Mouse (Mus musculus) frontal cortex, postnatal 36 days (tissue): ENCODE results near the gene Gm20388.

Experiments used
- DNase-seq, 2 experiments: peaks; one replicate each; pipeline ENCODE4 v3.0.0; 2022; ENCODE audit warnings: low spot score in 2 of 2

The Gm20388 gene

DNA sequence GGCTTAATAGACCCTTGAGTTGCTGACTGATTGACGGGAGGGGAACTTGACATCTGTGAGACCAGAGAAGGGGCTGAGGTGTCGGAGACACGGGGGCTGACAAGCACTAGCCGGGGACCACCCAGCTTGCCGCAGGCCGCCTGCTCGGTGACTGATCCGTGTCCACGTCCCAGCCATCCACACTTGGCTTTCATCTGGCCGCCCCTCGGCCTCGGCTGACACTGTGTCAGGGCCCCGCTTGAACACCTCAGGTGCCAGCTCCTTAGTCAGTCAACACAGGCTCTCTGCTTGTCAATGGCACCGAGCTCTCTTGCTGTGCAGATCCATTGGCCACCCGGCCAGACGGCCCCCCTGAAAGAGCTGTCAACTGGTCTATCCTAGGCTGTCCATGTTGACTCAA is 1083.1 kb downstream of the Gm20388 start:
- no peak for DNase-seq

GRCm38 (mm10) chr8:120995424-120995823 is 1084.8 kb downstream of the Gm20388 start:
- no peak for DNase-seq

DNA sequence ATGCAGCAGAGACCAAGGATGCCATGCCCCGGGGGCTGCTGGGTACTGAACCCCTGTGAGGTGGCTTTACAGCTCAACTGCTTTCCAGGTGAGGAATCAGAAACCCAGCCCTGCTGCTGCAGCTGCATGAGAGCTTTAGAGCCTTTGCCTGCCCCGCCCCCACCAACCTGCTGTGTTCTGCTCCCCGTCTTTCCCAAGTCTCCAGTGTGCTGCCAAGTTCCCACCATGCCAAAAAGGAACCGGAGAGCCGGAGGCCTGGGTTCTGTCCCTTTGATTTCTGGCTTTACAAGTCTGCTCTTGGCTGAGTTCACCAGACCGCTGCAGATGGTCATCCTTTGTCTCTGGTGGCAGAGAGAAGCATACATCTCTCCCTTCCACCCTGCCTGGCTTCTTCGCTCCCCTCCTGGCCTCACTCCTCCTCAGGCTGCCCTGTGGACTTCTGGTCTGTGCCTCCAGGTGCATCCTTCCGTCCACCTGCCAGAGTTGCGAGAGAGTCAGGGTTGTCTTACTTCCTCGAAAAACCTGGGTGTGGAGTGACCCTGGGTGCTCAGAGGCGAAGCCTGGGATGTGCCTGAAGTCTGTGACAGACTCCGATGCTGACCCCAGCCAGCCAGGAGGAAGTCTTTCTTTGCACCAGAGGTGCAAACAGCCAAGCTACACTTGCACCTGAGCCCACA is 1086.4 kb downstream of the Gm20388 start:
- no peak for DNase-seq

- no peak for DNase-seq
These were observed 1087.3 kb downstream of the Gm20388 start for GRCm38 (mm10) chr8:120997926-120998325.

GRCm38 (mm10) chr8:120998966-120999365 is 1088.3 kb downstream of the Gm20388 start:
- DNase-seq = no peak

- no peak for DNase-seq
These were observed 1091.3 kb downstream of the Gm20388 start for GRCm38 (mm10) chr8:121001951-121002350.

DNA sequence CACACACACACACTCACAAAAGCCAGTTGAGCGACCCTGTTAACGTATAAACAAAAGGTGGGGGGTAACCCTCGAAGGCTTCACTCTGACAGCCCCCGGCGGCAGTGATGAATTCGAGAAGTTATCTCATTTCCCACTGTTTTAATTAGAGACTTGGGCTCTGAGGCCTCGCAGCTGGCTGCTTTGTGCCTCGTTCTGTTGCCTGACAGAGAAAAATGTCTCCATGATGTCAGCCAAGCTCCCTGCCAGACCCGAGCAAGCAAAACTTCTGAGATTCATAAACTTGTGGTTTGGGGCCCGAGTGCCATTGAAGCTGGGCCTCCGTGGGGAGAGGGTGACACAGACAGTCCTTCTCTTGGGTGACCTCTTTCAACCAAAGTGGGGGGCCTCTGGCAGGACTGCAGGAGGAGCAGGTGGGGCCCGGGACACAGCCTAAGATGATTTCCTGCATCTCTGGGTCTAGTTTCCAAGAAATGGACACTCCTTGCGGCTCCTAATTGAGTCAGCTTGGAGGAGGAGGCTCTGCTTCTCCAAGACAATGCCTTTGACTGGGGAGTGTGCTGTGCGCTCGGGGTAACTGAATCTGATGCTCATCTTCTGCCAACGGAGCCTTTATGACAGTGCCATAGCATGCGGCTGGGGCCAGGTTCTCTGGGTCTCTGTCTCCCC is 1092.4 kb downstream of the Gm20388 start:
- DNase-seq = no peak

- DNase-seq = no peak
These were observed 1093.0 kb downstream of the Gm20388 start for GRCm38 (mm10) chr8:121003639-121004038.

DNA sequence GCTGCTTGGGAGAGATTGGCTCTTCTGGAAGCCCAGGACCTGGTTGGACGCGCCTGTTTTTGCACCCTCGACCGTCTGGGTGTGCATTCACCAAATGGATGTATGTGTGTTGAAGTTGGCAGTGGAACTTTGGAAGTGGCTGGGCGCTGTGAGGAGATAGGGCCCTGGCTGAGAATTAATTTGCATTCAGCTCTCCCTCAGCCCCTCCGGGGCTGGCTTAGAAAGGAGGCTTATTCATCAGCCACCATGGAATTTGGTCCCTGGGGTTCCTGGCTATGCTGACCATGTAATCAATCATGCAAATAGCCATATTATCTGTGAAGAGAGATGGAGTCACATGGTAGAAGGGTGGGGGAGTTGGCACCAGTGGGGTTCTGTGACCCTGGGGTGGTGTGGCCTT is 1102.7 kb downstream of the Gm20388 start:
- DNase-seq = no peak

DNA sequence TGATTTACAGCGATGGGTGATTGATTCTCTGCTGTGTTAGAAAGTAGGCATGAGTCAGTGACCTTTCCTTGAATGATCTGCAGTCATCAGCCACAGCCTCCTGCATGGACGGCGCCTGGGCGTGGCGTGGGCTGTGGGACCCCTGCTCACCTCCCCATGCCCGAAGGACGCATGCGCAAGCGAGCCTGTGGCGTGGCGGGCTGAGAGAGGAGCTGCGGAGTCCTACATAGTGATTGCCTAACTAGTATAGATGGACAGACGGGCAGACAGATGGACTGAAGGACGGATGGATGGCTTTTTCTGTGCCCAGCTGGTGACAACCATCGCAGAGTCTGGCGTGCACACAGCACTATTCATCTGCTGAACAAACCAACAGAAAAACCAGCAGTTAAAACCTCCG is 1106.0 kb downstream of the Gm20388 start:
- no peak for DNase-seq

- DNase-seq = no peak
These were observed 1107.6 kb downstream of the Gm20388 start for GRCm38 (mm10) chr8:121018236-121018635.

DNA sequence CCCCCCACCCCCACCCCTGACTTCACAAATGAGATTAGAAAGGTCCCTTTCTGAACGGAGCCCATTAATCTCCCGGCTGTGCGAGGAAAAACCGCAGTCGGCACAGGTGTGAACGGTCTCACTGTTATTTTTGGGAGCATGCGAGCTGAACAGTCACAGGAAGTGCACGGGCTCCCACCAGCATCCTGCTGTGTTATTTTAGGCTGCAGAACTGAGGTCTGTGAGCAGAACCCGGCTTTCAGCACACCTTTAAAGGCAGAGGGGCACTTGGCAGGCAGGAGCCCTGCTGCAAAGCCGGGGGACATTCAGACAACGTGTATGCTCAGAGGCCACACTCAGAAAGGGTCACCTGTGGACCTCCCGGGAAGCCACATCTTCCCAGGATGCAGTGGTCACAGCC is 1110.8 kb downstream of the Gm20388 start:
- no peak for DNase-seq

GRCm38 (mm10) chr8:121023003-121023402 is 1112.4 kb downstream of the Gm20388 start:
- no peak for DNase-seq

DNA sequence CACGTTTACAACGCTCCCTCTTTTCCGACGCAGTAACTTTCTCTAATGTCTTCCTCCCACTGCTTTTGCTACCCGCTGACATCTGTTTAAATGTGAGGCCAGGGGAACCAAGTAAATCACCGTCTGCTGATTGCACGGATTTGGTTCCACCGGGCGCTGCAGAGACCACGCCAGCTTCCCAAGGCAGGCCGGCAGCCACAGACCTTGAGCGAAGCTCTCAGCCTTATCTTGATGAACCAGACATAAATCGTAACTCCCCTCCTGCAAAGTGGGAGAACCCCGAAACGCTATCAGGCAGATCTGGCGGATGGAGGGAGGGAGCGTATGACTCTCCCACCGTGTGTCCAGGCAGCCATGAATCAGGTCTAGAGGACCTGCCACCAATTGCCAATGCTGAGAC is 1113.1 kb downstream of the Gm20388 start:
- DNase-seq = no peak

DNA sequence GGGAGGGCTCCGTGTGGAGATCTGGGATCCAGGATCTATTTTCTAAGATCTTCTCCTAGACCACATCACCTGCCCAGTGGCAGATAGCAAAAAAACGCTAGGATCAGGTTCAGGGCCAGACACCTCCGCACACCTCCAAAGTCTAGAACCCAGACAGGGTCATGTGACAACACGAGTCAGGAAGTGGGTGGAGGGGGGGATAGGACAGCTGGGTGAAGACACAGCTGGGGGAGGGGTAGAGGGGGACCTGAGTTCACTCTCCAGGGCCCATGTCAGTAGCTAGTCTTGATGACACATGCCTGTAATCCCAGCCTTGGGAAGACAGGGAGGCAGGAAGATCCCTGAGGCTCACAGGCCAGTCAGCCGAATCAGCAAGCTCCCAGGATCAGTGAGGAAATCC is 1114.8 kb downstream of the Gm20388 start:
- DNase-seq = no peak

DNA sequence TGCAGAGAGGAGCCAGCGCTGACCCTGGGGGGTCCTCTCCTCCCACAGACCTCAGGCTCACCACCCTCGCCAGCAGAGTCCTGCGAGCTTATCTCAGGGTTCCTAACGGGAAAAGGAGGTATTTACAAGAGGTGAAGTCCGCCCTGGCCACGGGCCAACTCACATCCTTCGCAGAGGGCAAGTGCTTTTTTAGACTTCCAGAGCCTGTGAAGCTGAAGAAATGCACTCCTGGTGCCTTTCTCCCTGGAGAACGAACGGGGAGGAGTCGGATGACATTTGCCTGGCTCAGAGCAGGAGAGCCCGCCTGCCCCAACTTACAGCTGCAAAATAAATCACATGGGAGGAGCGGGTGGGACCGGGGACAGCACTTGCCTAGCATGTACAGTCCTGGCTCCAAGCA is 1117.1 kb downstream of the Gm20388 start:
- DNase-seq = no peak

DNA sequence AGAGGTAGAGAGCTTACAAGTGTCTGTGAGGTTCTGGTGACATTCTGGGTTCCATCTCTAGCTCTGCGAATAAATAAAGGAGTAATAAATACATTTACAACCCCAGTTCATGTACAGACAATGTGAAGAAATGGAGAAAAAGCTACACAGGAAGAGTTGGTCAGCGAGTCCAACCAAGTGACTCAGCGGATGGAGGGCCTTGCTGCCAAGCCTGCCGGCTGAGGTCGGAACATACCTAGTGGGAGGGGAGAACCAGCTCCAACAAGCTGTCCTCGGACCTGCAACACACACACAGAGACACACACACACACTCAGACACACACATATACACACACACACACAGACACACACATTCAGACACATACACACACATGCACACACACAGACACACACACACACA is 1118.4 kb downstream of the Gm20388 start:
- DNase-seq = no peak

DNA sequence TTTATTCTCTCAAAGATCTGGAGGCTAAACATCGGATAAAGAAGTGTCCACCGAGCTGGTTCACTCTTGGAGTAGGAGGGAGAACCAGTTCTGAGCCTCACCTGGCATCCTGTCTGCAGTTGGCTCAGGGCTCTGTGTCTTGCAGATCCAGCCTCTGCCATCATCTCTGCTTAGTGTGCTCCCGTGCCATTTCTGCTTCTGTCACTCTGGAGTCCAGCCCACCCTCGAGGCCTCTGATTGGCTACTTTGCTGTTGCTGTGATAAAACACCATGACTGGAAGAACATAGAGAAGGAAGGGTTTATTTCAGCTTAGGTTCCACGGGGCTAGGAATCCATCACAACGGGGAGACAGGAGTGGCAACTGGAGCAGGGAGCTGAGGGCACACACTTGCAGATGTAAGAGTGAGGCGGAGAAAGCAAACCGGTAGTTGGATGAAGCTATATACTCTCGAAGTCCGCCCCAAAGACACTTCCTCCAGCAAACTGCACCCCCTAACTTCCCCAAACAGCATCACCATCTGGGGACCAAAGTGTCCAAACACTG is 1119.9 kb downstream of the Gm20388 start:
- DNase-seq = peak in 1 of 2 experiments; percentile 24

- no peak for DNase-seq
These were observed 1122.8 kb downstream of the Gm20388 start for GRCm38 (mm10) chr8:121033299-121034013.

- no peak for DNase-seq
These were observed 1125.0 kb downstream of the Gm20388 start for GRCm38 (mm10) chr8:121035611-121036010.

DNA sequence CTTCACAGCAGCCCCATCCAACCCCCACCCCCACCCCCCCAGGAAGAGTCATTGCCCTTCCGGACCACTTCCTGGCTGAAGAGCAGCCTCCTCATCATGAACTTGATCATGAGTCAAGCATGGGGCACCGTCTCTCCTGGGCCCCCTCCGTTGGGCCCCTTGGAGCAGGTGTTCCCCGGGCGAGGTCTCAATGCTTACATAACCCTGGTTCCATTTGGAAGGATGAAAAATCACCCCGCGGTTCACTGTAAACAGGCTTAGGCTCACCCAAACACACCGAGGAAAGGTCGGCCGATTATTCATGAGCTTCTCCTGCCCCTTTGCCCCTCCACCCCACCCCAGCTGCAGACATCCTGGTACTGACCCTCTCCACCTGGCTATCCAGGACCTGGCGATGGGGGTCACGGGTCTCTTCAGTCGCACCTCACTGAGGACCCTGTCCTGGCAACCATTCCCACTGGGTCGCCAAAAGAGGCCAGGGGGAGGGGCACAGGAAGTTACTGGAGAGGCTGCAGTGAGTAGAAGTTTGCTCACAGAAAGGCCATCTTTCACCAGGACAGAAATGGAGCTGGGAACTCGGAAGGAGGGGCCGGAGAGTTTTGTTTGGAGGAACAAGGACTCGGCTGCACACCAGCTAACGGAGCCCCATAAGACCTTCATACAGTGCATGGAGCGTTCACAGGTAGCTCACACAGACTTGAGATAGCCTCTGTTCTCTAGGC is 1133.2 kb downstream of the Gm20388 start:
- no peak for DNase-seq

- DNase-seq = no peak
These were observed 1136.8 kb downstream of the Gm20388 start for GRCm38 (mm10) chr8:121047441-121047840.
